Mouse (Mus musculus) adrenal gland, postnatal 10 days (tissue): ENCODE measurements around the gene Gm13276. TPM values are rescaled to one million over a fixed set of nuclear protein-coding genes. Genes with fewer than 3 reads are reported as not detected.
"Not testable (repeated sequence)": the region's sequence is repeated elsewhere in the genome, so short reads cannot be mapped to it uniquely, and the experiment has no call there.

Experiments
- DNase-seq: peaks from one replicate; pipeline ENCODE4 v3.0.0; 2021; ENCODE audit warnings: mixed read lengths
- long read RNA-seq, 2 experiments: library from polyadenylated mRNA; stranded (forward); transcript quantifications; one replicate each; pipeline ENCODE4 v2.0.0; 2021
- total RNA-seq, 2 experiments: library from RNA; stranded (reverse); gene quantifications; 2 replicates each; pipeline ENCODE4 v1.2.3; 2021

The Gm13276 gene
- not detected for total RNA-seq
- long read RNA-seq, experiment 1 = 0 reads
- long read RNA-seq, experiment 2 = 0 reads

GRCm38 (mm10) chr4:88785409-88785808, at the start of gene Gm13276:
TSS of gene Gm13276 (plus strand) at chr4:88785709.
- DNase-seq = not testable (repeated sequence)

GRCm38 (mm10) chr4:88738480-88738879, 47.0 kb upstream of the Gm13276 start:
- peak; percentile 86 for DNase-seq

GRCm38 (mm10) chr4:88739036-88739435, 46.5 kb upstream of the Gm13276 start:
- DNase-seq = no peak

- no peak for DNase-seq
Observed at GRCm38 (mm10) chr4:88741426-88741825, 44.1 kb upstream of the Gm13276 start.

GRCm38 (mm10) chr4:88742771-88743371, 42.6 kb upstream of the Gm13276 start:
- no peak for DNase-seq

- no peak for DNase-seq
Observed at GRCm38 (mm10) chr4:88744207-88744606, 41.3 kb upstream of the Gm13276 start.

- DNase-seq = no peak
Observed at GRCm38 (mm10) chr4:88749926-88750325, 35.6 kb upstream of the Gm13276 start.

GRCm38 (mm10) chr4:88754818-88755340, 30.6 kb upstream of the Gm13276 start, which contains the start of gene Gm13271:
TSS of gene Gm13271 (plus strand) at chr4:88754868.
- peak; percentile 60 for DNase-seq

- peak; percentile 25 for DNase-seq
Observed at GRCm38 (mm10) chr4:88756581-88757513, 28.7 kb upstream of the Gm13276 start.

GRCm38 (mm10) chr4:88757628-88758031, 27.9 kb upstream of the Gm13276 start:
- peak; percentile 86 for DNase-seq

GRCm38 (mm10) chr4:88758751-88759150, 26.8 kb upstream of the Gm13276 start:
- DNase-seq = not testable (repeated sequence)

GRCm38 (mm10) chr4:88759610-88760268, 25.8 kb upstream of the Gm13276 start, which contains the start of gene Gm13283:
TSS of gene Gm13283 (plus strand) at chr4:88760119.
- DNase-seq = peak; percentile 39

- DNase-seq = peak; percentile 81
Observed at GRCm38 (mm10) chr4:88760431-88760830, 25.1 kb upstream of the Gm13276 start.

- DNase-seq = peak; percentile 63
Observed at GRCm38 (mm10) chr4:88761776-88762175, 23.7 kb upstream of the Gm13276 start.

- not testable (repeated sequence) for DNase-seq
Observed at GRCm38 (mm10) chr4:88762341-88762740, 23.2 kb upstream of the Gm13276 start.

GRCm38 (mm10) chr4:88763384-88764018, 22.0 kb upstream of the Gm13276 start:
- peak; percentile 61 for DNase-seq

- DNase-seq = not testable (repeated sequence)
Observed at GRCm38 (mm10) chr4:88773534-88773933, 12.0 kb upstream of the Gm13276 start, which contains the start of gene Gm13290. TSS of gene Gm13290 (plus strand) at chr4:88773834.

- not testable (repeated sequence) for DNase-seq
Observed at GRCm38 (mm10) chr4:88776622-88777021, 8.9 kb upstream of the Gm13276 start, which contains the start of gene Gm13289. TSS of gene Gm13289 (plus strand) at chr4:88776922.

GRCm38 (mm10) chr4:88779550-88779949, 6.0 kb upstream of the Gm13276 start, which contains the start of gene Gm13272:
TSS of gene Gm13272 (plus strand) at chr4:88779850.
- not testable (repeated sequence) for DNase-seq

GRCm38 (mm10) chr4:88780320-88780719, 5.2 kb upstream of the Gm13276 start:
- not testable (repeated sequence) for DNase-seq

GRCm38 (mm10) chr4:88781831-88782230, 3.7 kb upstream of the Gm13276 start, which contains the start of gene Ifnz:
TSS of gene Ifnz (plus strand) at chr4:88782131.
- DNase-seq = not testable (repeated sequence)
